Mouse (Mus musculus) stomach, postnatal 0 days (tissue): ENCODE data around the gene Bst2. TPM values are rescaled to one million over a fixed set of nuclear protein-coding genes. Genes with fewer than 3 reads are reported as not detected.

Experiments used
- ATAC-seq: fragments of 200-750 bp; cut with Nextera tagmentation; 2 replicates; pipeline ENCODE4 v1.8.0; 2017; ENCODE audit not compliant: low FRiP score, low TSS enrichment
- DNase-seq: peaks from one replicate; pipeline ENCODE4 v3.0.0-alpha.2; 2016; ENCODE audit warnings: low spot score
- H3K27ac ChIP-seq: fragments of 300-500 bp; sonication (generic); replicated peaks from 2 replicates; pipeline ENCODE4 v1.5.1; 2014; ENCODE audit warnings: mild to moderate bottlenecking, control low read depth
- H3K27me3 ChIP-seq: fragments of 300-500 bp; sonication (generic); 2 replicates; pipeline ENCODE4 v1.6.1; 2014; ENCODE audit warnings: low read length; ENCODE audit not compliant: control insufficient read depth, insufficient read depth
- H3K36me3 ChIP-seq: fragments of 300-500 bp; sonication (generic); 2 replicates; pipeline ENCODE4 v1.6.1; 2014; ENCODE audit warnings: low read length, mixed read lengths; ENCODE audit not compliant: control insufficient read depth, insufficient read depth
- H3K4me1 ChIP-seq: fragments of 300-500 bp; sonication (generic); replicated peaks from 2 replicates; pipeline ENCODE4 v1.6.1; 2014; ENCODE audit warnings: antibody characterized with exemption; ENCODE audit not compliant: control insufficient read depth, insufficient read depth
- H3K4me2 ChIP-seq: fragments of 300-500 bp; sonication (generic); replicated peaks from 2 replicates; pipeline ENCODE4 v1.6.1; 2014; ENCODE audit warnings: low read depth, mild to moderate bottlenecking, control low read depth, moderate library complexity
- H3K4me3 ChIP-seq: fragments of 300-500 bp; sonication (generic); 2 replicates; pipeline ENCODE4 v1.5.1; 2014; ENCODE audit warnings: low read depth, low read length, control low read depth
- H3K9ac ChIP-seq: fragments of 300-500 bp; sonication (generic); 2 replicates; pipeline ENCODE4 v1.6.1; 2014; ENCODE audit warnings: mild to moderate bottlenecking, low read length, control low read depth, mixed read lengths
- H3K9me3 ChIP-seq: fragments of 300-500 bp; sonication (generic); 2 replicates; pipeline ENCODE4 v1.6.1; 2016; ENCODE audit warnings: low read length; ENCODE audit not compliant: control insufficient read depth
- CTCF ChIP-seq: IDR thresholded peaks from 2 replicates; pipeline ENCODE4 v1.5.1; 2016; ENCODE audit warnings: antibody characterized with exemption, low read depth, mild to moderate bottlenecking, moderate library complexity
- EP300 ChIP-seq: optimal IDR thresholded peaks from 2 replicates; pipeline ENCODE3; 2016; ENCODE audit warnings: antibody characterized with exemption
- WGBS: fragments of 180-500 bp; shearing (Covaris S2); extraction: QIAGEN DNeasy Blood & Tissue Kit; methylation state at CpG from one replicate; pipeline ENCODE4 v1.1.7; 2014; 5-methylcytosine and 5-hydroxymethylcytosine counted together
- polyA plus RNA-seq: library from polyadenylated mRNA; unstranded; fragments of >200 nt; fragmentation: Nextera tagmentation; extraction: Ambion mirVana; gene quantifications from 2 replicates; pipeline ENCODE4 v1.2.1, GENCODE M21; 2015

The Bst2 gene
- polyA plus RNA-seq, 1 experiment from 2014 or later = 34.2 TPM

DNA sequence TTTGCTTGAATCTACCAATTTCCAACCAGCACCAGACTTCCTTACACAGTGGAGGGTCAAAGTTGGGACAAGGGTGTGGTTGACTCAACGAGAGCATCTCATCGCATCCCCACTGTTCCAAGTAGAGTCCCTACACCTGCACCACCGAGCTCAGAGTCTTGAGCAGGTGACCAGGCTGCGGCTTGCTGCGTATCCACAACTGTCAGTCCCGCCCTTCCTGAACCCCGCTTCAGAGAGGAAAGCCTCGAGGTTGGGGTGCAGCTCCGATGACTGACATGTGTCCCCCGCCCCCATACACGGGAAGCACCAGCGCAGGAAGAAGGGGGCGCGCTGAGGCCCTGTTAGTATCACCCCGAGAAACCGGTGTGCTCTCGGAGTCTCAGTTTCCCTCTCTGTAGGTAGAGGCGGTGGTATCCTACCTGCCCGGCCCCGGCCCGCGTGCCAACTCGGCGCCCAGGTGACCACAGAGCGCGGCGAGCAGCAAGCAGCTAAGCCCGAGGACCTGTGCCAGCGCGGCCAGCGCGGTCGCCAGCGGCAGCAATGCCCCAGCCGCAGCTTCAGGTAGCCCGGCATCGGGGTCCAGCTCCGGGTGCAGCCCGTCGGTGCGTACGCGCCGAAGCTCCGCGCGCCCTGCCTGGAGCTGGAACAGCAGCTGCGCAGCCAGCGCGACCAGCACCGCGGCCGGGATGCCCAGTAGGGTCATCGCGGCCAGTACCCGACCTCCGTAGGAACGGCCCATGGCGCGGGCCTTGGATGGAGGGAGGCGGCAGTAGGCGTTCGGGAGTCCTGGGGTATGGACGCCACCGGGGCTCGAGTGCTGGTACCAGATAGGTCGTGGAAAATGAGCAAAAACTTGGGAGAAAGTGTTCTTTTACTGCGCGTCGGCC lies 21.1 kb upstream of the Bst2 start, which contains the start of gene Tmem221:
Tmem221 (minus strand) TSS at position 801 of the 887 bp plus-strand sequence.
- Histone ChIP-seq H3K36me3 (no peaks in the 10 kb centered on the region), H3K27ac (no peak within 1 kb of the TSS), H3K4me2 (peak within 1 kb of the TSS; percentile 76), H3K9ac (peak within 1 kb of the TSS; percentile 58), H3K4me3 (peak within 1 kb of the TSS; percentile 45), H3K27me3 (0 out of 2 replicates have a peak, but pooled peaks cover 3% of the 10 kb centered on the region), H3K4me1 (0 out of 2 replicates have a peak, but pooled peaks cover 2% of the 10 kb centered on the region), H3K9me3 (no peaks in the 10 kb centered on the region)
- TF ChIP-seq CTCF = no peak
- TF ChIP-seq EP300 = no peak
- peak; percentile 17; the same call in 1 of the 2 replicates for ATAC-seq
- 4% methylated on average over 70 of the region's 70 CpGs for WGBS
- DNase-seq = no peak

DNA sequence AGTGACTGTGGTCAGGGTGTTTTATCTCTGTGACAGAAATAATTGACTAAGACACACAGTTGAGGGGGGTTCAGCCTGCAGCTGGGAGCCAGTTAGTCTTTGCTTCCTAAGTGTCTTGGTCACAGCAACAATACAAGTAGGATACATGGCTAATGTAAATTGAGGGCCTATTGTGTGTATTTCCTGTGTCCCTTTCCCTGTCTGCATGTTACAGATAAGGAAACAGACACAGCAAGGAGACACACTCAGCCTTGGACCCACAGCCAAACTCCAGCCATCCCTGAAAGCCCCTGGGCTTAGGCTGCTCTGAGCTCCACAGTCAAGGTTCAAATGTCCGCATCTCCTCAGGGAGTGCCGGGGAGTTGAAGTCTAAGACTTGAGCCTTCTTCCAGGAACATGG lies 17.4 kb upstream of the Bst2 start:
- Histone ChIP-seq H3K4me2 (no peak overlapping the region), H3K4me1 (0 out of 2 replicates have a peak, but pooled peaks cover 2% of the 10 kb centered on the region), H3K9ac (no peak overlapping the region), H3K9me3 (no peaks in the 10 kb centered on the region), H3K27ac (no peak overlapping the region), H3K36me3 (no peaks in the 10 kb centered on the region), H3K4me3 (no peak overlapping the region), H3K27me3 (no peaks in the 10 kb centered on the region)
- no peak for ATAC-seq
- no peak for TF ChIP-seq EP300
- TF ChIP-seq CTCF = no peak
- no peak for DNase-seq
- 96% methylated on average over 2 of the region's 2 CpGs for WGBS

DNA sequence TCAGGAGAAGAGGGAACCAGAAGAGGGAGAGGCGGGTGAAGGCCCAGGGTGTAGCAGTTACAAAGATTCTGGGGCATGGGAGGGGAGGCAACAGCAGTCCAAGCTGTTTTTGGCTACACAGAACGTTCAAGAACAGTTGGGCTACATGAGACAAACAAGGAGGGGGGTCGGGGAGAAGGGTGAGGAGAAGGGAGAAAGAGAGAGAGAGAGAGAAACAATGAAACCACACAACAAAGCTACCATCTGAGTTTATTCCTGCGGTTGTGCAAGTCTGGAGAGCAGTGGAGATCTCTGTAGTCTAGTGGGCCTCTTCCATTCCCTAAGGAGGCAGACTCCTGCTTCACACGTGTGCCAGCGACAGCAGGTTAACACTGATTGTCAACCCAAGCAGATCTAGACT lies 16.7 kb upstream of the Bst2 start:
- H3K9ac ChIP-seq = no peak overlapping the region
- WGBS = 54% methylated on average over 6 of the region's 6 CpGs
- no peak overlapping the region for H3K4me3 ChIP-seq
- no peaks in the 10 kb centered on the region for H3K9me3 ChIP-seq
- TF ChIP-seq EP300 = no peak
- DNase-seq (no peak), ATAC-seq (no peak)
- 0 out of 2 replicates have a peak, but pooled peaks cover 2% of the 10 kb centered on the region for H3K4me1 ChIP-seq
- no peak overlapping the region for H3K27ac ChIP-seq
- H3K4me2 ChIP-seq = no peak overlapping the region
- H3K27me3 ChIP-seq = no peaks in the 10 kb centered on the region
- no peaks in the 10 kb centered on the region for H3K36me3 ChIP-seq

DNA sequence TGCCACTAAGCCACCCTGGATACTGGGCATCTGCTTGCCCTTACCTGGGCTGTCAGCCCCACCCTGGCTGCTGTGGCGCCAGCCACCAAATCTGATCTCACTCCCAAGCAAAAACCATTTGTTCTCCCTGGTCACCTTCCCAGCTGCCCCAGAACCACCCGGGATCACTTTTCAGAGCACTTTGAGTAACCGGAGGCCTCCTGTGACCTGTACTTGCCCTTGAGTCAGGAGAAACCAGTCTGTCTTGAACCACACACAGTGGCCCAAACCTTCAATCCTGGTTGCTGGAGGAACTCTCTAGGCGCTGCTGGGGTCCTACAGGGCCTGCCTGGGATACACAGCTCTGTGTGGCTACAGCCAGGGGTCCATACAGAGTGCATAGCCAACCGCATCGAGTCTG lies 15.5 kb upstream of the Bst2 start:
- DNase-seq = no peak
- no peaks in the 10 kb centered on the region for H3K27me3 ChIP-seq
- 0 out of 2 replicates have a peak, but pooled peaks have one; percentile 19 for ATAC-seq
- no peak overlapping the region for H3K27ac ChIP-seq
- no peaks in the 10 kb centered on the region for H3K9me3 ChIP-seq
- H3K4me1 ChIP-seq = no peaks in the 10 kb centered on the region
- WGBS = 45% methylated on average over 6 of the region's 6 CpGs
- H3K4me3 ChIP-seq = no peak overlapping the region
- no peak overlapping the region for H3K4me2 ChIP-seq
- TF ChIP-seq CTCF (no peak), EP300 (no peak)
- no peak overlapping the region for H3K9ac ChIP-seq
- H3K36me3 ChIP-seq = peaks cover 6% of the 10 kb centered on the region; the same call in 1 of the 2 replicates

DNA sequence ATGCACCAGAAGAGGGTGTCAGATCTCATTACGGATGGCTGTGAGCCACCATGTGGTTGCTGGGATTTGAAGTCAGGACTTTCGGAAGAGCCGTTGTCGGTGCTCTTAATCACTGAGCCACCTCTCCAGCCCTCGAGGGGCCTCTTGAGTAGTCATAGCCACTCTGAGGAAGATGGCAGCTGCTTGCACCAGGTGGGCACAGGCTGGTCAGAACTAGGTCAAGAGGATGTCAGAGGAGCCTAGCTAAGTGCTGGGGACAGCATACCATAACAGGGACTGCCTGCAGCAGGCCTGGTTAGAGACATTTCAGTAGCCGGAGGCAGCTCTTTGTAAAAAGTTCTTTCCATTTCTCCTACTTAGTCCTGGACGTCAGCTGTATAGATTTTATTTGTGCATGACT lies 13.5 kb upstream of the Bst2 start:
- TF ChIP-seq CTCF = no peak
- H3K4me1 ChIP-seq = no peaks in the 10 kb centered on the region
- no peak overlapping the region for H3K9ac ChIP-seq
- H3K9me3 ChIP-seq = no peaks in the 10 kb centered on the region
- WGBS = 63% methylated on average over 7 of the region's 7 CpGs
- no peak overlapping the region for H3K4me3 ChIP-seq
- no peak overlapping the region for H3K27ac ChIP-seq
- H3K4me2 ChIP-seq = no peak overlapping the region
- no peaks in the 10 kb centered on the region for H3K27me3 ChIP-seq
- DNase-seq (no peak), ATAC-seq (no peak)
- H3K36me3 ChIP-seq = peaks cover 7% of the 10 kb centered on the region; the same call in 1 of the 2 replicates

DNA sequence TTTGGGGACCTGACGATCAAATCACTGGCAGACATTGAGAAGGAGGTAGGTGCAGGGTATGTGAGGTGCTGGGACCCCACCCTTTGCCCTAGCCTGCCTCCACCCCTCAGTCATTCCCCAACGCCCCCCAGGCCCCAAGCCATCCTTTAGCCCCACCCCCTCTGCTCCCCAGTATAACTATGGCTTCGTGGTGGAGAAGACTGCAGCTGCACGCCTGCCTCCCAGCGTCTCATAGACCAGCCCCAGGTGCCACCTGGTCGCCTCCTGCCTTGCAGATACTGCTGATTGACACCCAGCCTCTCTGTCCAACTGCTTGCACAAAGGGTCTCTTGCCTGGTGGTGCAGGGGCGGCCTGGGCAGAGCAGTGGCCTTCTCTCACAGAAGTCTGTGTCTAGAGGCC lies 10.3 kb upstream of the Bst2 start:
- Histone ChIP-seq H3K27me3 (no peaks in the 10 kb centered on the region), H3K4me2 (no peak overlapping the region), H3K4me3 (no peak overlapping the region), H3K9me3 (no peaks in the 10 kb centered on the region), H3K27ac (no peak overlapping the region), H3K36me3 (peaks cover 11% of the 10 kb centered on the region; the same call in 1 of the 2 replicates), H3K4me1 (no peaks in the 10 kb centered on the region), H3K9ac (no peak overlapping the region)
- TF ChIP-seq CTCF = no peak
- WGBS = 86% methylated on average over 7 of the region's 7 CpGs
- ATAC-seq (no peak), DNase-seq (no peak)
